Mouse (Mus musculus) lung, embryonic 14.5 days (tissue): ENCODE measurements around the gene 1810055G02Rik. TPM values are rescaled to one million over a fixed set of nuclear protein-coding genes. Genes with fewer than 3 reads are reported as not detected.
A peak's percentile ranks its signal among the peaks of the same experiment; 100 is the strongest.

Experiments used
- ATAC-seq: fragments of 200-750 bp; cut with Nextera tagmentation; 2 replicates; pipeline ENCODE4 v1.8.0; 2017; ENCODE audit warnings: mild to moderate bottlenecking, moderate TSS enrichment, moderate library complexity; ENCODE audit not compliant: insufficient read depth
- DNase-seq: peaks from one replicate; pipeline ENCODE4 v3.0.0-alpha.2; 2015
- H3K27ac ChIP-seq: fragments of 300-500 bp; sonication (generic); 2 replicates; pipeline ENCODE4 v1.5.1; 2014; ENCODE audit warnings: low read depth, mild to moderate bottlenecking, moderate library complexity
- H3K27me3 ChIP-seq: fragments of 300-500 bp; sonication (generic); 2 replicates; pipeline ENCODE4 v1.6.1; 2014; ENCODE audit warnings: low read length, control low read depth; ENCODE audit not compliant: insufficient read depth
- H3K36me3 ChIP-seq: fragments of 300-500 bp; sonication (generic); 2 replicates; pipeline ENCODE4 v1.6.1; 2014; ENCODE audit warnings: control low read depth; ENCODE audit not compliant: insufficient read depth
- H3K4me1 ChIP-seq: fragments of 300-500 bp; sonication (generic); 2 replicates; pipeline ENCODE4 v1.6.1; 2014; ENCODE audit warnings: antibody characterized with exemption, control low read depth; ENCODE audit not compliant: insufficient read depth
- H3K4me2 ChIP-seq: fragments of 300-500 bp; sonication (generic); 2 replicates; pipeline ENCODE4 v1.6.1; 2014; ENCODE audit warnings: mild to moderate bottlenecking
- H3K4me3 ChIP-seq: fragments of 300-500 bp; sonication (generic); 2 replicates; pipeline ENCODE4 v1.5.1; 2014; ENCODE audit warnings: low read depth, low read length
- H3K9ac ChIP-seq: fragments of 300-500 bp; sonication (generic); 2 replicates; pipeline ENCODE4 v1.6.1; 2014
- H3K9me3 ChIP-seq: fragments of 300-500 bp; sonication (generic); 2 replicates; pipeline ENCODE4 v1.6.1; 2016; ENCODE audit warnings: low read depth, low read length, control low read depth
- CTCF ChIP-seq: IDR thresholded peaks from 2 replicates; pipeline ENCODE4 v1.5.1; 2016; ENCODE audit warnings: antibody characterized with exemption, low read depth
- WGBS: fragments of 180-500 bp; shearing (Covaris S2); extraction: QIAGEN DNeasy Blood & Tissue Kit; methylation state at CpG from one replicate; pipeline ENCODE4 v1.1.7; 2014; 5-methylcytosine and 5-hydroxymethylcytosine counted together
- polyA plus RNA-seq: library from polyadenylated mRNA; unstranded; fragments of >200 nt; fragmentation: Nextera tagmentation; extraction: Ambion mirVana; gene quantifications from 2 replicates; pipeline ENCODE4 v1.2.1, GENCODE M21; 2014

1810055G02Rik gene
- polyA plus RNA-seq, 1 experiment from 2014 or later = 40.3 TPM

DNA sequence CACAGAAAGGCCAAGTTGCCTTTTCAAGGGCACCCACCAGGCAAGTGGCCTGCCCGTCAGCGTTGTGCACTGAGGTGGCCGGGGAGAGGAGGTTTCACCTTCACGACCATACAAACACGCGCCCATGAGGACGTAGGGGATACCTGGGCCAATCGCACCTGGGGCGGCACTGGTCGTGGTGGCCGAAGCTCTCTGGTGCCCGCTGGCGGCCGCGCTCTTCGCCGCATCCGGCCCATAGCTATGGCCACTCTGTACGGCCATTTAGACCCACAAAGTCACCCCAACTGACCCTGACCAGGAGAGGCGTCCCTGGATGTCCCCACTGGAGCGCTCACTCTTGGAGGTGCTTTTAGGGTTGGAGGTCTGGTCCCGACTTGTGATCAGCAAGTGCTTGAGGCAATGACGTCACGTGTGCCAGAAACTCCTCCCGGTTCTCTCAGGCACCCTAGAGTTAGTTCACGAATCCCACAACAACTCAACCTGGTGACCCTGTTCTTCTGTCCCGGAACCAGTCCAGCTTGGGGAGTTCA is 11.3 kb downstream of the 1810055G02Rik start:
- Histone ChIP-seq H3K4me2 (peak overlapping the region; percentile 90), H3K27me3 (no peaks in the 10 kb centered on the region), H3K27ac (peak overlapping the region; percentile 31; the same call in 1 of the 2 replicates), H3K9ac (peak overlapping the region; percentile 48), H3K4me1 (no peaks in the 10 kb centered on the region), H3K36me3 (peaks cover 37% of the 10 kb centered on the region), H3K9me3 (no peaks in the 10 kb centered on the region), H3K4me3 (peak overlapping the region; percentile 39)
- peak; percentile 86 for ATAC-seq
- under 1% methylated on average over 27 of the region's 27 CpGs for WGBS
- DNase-seq = peak; percentile 77
- peak; percentile 71 for TF ChIP-seq CTCF

DNA sequence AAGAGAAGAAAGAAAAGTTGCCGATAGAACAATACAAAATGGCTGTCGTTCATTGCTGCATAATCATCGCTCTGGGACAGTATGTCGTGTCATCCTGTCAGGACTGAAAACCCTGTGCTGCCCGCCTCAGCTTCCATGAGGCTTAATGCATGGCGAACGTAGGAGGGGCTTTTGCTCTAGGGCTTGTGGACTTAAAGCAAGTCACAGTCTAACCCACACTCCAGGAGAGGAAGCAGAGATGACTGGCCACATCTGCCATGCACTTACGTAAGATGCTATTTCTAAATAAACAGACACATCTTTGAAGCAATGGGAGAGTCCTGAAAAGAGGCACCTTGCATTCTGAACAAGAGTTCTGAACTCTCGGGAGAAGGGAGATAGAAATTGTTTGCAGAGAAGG is 15.1 kb downstream of the 1810055G02Rik start:
- Histone ChIP-seq H3K4me2 (no peak overlapping the region), H3K36me3 (0 out of 2 replicates have a peak, but pooled peaks cover 4% of the 10 kb centered on the region), H3K27me3 (no peaks in the 10 kb centered on the region), H3K4me3 (no peak overlapping the region), H3K9me3 (no peaks in the 10 kb centered on the region), H3K4me1 (no peaks in the 10 kb centered on the region), H3K9ac (no peak overlapping the region), H3K27ac (no peak overlapping the region)
- no peak for DNase-seq
- TF ChIP-seq CTCF = no peak
- WGBS = 84% methylated on average over 9 of the region's 9 CpGs
- ATAC-seq = no peak

DNA sequence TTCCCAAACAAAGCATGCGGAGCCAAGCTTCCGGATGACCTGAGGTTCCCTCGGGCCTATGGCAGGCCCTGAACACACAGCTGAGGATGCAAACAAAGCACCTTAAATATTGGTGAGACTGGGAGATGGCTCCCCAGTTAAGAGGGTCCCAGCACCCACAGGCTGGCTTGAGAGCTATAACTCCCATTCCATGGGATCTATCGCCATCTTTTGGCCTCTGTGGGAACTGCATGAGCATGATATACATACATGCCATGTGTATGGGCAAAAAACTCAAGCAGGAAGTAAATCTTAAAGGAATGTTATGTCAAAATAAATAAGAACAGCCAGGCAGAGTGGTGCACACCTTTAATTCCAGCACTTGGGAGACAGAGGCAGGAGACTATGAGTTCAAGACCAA is 15.8 kb downstream of the 1810055G02Rik start:
- no peaks in the 10 kb centered on the region for H3K36me3 ChIP-seq
- ATAC-seq (no peak), DNase-seq (peak; percentile 66)
- H3K4me1 ChIP-seq = no peaks in the 10 kb centered on the region
- H3K4me3 ChIP-seq = no peak overlapping the region
- no peak overlapping the region for H3K27ac ChIP-seq
- WGBS = 75% methylated on average over 4 of the region's 4 CpGs
- no peak overlapping the region for H3K9ac ChIP-seq
- no peaks in the 10 kb centered on the region for H3K27me3 ChIP-seq
- TF ChIP-seq CTCF = peak; percentile 63
- H3K9me3 ChIP-seq = no peaks in the 10 kb centered on the region
- no peak overlapping the region for H3K4me2 ChIP-seq

DNA sequence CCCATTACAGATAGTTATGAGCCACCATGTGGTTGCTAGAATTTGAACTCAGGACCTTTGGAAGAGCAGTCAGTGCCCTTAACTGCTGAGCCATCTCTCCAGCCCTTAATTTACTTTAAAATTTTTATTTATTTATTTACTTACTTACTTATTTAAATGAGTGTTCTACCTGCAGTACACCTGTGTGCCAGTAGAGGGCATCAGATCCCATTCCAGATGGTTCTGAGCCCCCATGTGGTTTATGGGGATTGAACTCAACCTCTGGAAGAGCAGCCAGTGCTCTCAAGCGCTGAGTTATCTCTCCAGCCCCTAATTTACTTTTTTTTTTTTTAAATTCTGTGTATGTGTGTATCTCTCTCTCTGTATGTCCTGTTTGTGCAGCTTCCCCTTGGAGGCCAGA is 16.7 kb downstream of the 1810055G02Rik start:
- no peaks in the 10 kb centered on the region for H3K36me3 ChIP-seq
- no peaks in the 10 kb centered on the region for H3K9me3 ChIP-seq
- peak; percentile 86 for DNase-seq
- H3K4me3 ChIP-seq = no peak overlapping the region
- no peak overlapping the region for H3K4me2 ChIP-seq
- no peaks in the 10 kb centered on the region for H3K4me1 ChIP-seq
- WGBS = 12% methylated on average over 1 of the region's 1 CpGs
- peak; percentile 80 for TF ChIP-seq CTCF
- no peaks in the 10 kb centered on the region for H3K27me3 ChIP-seq
- no peak overlapping the region for H3K9ac ChIP-seq
- ATAC-seq = no peak
- H3K27ac ChIP-seq = no peak overlapping the region

DNA sequence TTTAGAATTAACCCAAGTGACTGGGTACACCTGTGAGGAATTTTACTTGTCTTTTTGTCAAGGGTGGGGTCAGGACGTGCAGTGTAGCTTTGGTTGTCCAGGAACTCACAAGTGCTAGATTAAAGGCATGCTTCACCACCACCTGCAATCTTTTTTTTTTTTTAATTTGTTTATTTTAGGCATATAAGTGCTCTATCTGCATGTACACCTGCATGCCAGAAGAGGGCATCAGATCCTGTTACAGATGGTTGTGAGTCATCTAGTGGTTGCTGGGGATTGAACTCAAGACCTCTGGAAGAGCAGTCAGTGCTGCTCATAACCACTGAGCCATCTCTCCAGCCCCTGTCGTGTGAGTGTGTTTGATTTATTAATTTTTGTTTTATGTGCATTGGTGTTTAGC is 20.8 kb downstream of the 1810055G02Rik start:
- H3K9ac ChIP-seq = no peak overlapping the region
- ATAC-seq (no peak), DNase-seq (no peak)
- H3K4me3 ChIP-seq = no peak overlapping the region
- no peak for TF ChIP-seq CTCF
- no peak overlapping the region for H3K4me2 ChIP-seq
- H3K4me1 ChIP-seq = no peaks in the 10 kb centered on the region
- WGBS = 52% methylated on average over 2 of the region's 2 CpGs
- H3K27me3 ChIP-seq = no peaks in the 10 kb centered on the region
- H3K27ac ChIP-seq = no peak overlapping the region
- H3K36me3 ChIP-seq = no peaks in the 10 kb centered on the region
- no peaks in the 10 kb centered on the region for H3K9me3 ChIP-seq

DNA sequence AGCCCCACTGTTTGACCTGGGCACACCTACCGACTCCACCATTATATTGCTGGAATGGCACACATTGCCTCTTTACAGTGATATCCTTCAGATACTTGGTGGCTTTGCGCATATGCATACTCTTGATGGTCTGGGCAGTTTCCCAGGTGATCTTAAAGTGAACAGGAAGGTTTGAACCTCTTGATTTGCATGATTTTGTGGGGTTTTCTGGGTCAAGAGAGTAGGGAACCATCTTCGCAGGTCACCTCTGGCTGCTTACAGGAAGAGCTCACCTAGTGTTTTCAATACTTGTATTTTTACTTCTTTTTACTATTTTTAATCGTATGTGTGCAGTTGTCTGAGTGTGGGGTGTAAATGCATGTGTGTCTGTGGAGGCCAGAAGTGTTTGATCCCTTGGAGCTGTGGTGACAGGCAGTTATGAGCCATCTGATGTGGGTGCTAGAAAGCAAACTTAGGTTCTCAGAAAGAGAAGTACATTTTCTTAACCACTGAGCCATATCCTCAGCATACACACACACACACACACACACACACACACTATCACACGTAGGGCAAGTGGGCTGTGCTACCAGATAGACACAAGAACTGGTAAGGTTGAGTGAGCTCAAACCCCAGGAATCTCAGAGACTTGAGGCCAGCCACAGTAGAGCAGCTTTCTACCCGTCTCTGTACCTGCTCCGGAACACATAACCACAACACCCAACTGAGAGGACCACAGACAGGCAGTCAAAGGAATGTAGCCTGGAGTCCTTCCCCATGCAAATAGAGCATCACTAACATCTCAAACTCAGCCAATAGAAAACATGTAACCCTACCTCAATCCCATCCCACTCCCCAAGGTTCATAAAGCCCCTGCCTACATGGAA is 22.9 kb downstream of the 1810055G02Rik start:
- ATAC-seq (no peak), DNase-seq (no peak)
- no peaks in the 10 kb centered on the region for H3K9me3 ChIP-seq
- WGBS = 73% methylated on average over 7 of the region's 7 CpGs
- no peak overlapping the region for H3K4me2 ChIP-seq
- no peaks in the 10 kb centered on the region for H3K36me3 ChIP-seq
- no peak overlapping the region for H3K4me3 ChIP-seq
- TF ChIP-seq CTCF = no peak
- no peaks in the 10 kb centered on the region for H3K4me1 ChIP-seq
- no peaks in the 10 kb centered on the region for H3K27me3 ChIP-seq
- no peak overlapping the region for H3K9ac ChIP-seq
- no peak overlapping the region for H3K27ac ChIP-seq

DNA sequence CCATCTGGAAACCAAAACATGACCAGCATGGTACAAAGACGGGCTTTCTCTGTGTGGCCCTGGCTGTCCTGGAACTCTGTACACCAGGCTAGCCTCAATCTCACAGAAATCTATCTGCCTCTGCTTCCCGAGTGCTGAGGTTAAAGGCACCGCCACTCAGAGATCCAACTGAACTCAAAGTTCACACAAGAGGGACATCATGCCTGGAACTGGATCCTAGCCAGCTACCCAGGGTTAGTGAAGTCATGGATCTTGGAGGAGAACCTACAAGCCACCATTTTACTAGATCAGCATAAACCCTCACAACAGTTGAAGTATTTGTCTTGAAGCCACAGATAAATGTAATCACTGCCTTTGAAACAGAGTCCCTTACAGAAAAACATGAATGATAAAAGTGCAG is 27.9 kb downstream of the 1810055G02Rik start:
- H3K27ac ChIP-seq = no peak overlapping the region
- H3K9me3 ChIP-seq = no peaks in the 10 kb centered on the region
- no peak overlapping the region for H3K4me2 ChIP-seq
- TF ChIP-seq CTCF = no peak
- no peak for DNase-seq
- H3K4me3 ChIP-seq = no peak overlapping the region
- WGBS = 81% methylated on average over 3 of the region's 3 CpGs
- no peaks in the 10 kb centered on the region for H3K4me1 ChIP-seq
- H3K36me3 ChIP-seq = no peaks in the 10 kb centered on the region
- ATAC-seq = no peak
- H3K27me3 ChIP-seq = no peaks in the 10 kb centered on the region
- H3K9ac ChIP-seq = no peak overlapping the region
